Comparison of ENCODE assay signal across 11 mouse cellular contexts in genomic region chrX:72275372-72275663, GRCm38 (mm10). TPM values are rescaled to one million over a fixed set of nuclear protein-coding genes. Genes with fewer than 3 reads are reported as not detected.
DNase-seq lines count a peak whose midpoint lies in the region; ATAC-seq and TF ChIP-seq lines count a peak whose summit lies in the region.
"Had no signal": no experiment of that assay in that cellular context is flagged by ENCODE, and none has a peak within 500 bp of the region (broad histone marks: within the 10 kb centered on the region; RNA-seq: fewer than 3 reads in every experiment).

No protein-coding gene starts in this region.

- peak overlapping the region; percentile 75; the same call in 1 of the 2 replicates for H3K4me2 ChIP-seq in lung, embryonic 15.5 days
- H3K4me2 ChIP-seq in forebrain, embryonic 14.5 days (ENCODE audit: low read length): peak overlapping the region; percentile 58; the same call in 1 of the 2 replicates
- peak overlapping the region; percentile 57; the same call in 1 of the 2 replicates for H3K4me2 ChIP-seq in limb, embryonic 11.5 days (ENCODE audit: low read depth, severe bottlenecking)
- H3K4me2 ChIP-seq in stomach, embryonic 14.5 days (replicated peaks; ENCODE audit: low read depth, low read length): peak overlapping the region; percentile 53

- DNase-seq in lung, adult 2 months: no peak
- peak; percentile 0 for DNase-seq in forebrain, embryonic 14.5 days (ENCODE audit: low spot score)
- DNase-seq in limb, embryonic 11.5 days (ENCODE audit: low spot score): no peak
- no peak for DNase-seq in T-cell, adult 2 months (ENCODE audit: low spot score)

- H3K9me3 ChIP-seq in lung, embryonic 15.5 days: no peaks in the 10 kb centered on the region
- no peaks in the 10 kb centered on the region for H3K9me3 ChIP-seq in forebrain, embryonic 14.5 days (replicated peaks; ENCODE audit: control insufficient read depth, low read length)
- no peaks in the 10 kb centered on the region for H3K9me3 ChIP-seq in limb, embryonic 11.5 days (ENCODE audit: control insufficient read depth, low read length)
- no peaks in the 10 kb centered on the region for H3K9me3 ChIP-seq in stomach, embryonic 14.5 days (ENCODE audit: control insufficient read depth, low read depth, low read length)

- no peak for ATAC-seq in lung, embryonic 15.5 days (ENCODE audit: borderline replicate concordance, extremely low read depth, low FRiP score, low TSS enrichment)
- ATAC-seq in forebrain, embryonic 14.5 days: 0 out of 2 replicates have a peak, but pooled peaks have one; percentile 5
- ATAC-seq in limb, embryonic 11.5 days (ENCODE audit: insufficient number of reproducible peaks, low FRiP score, low TSS enrichment, low read depth): no peak
- no peak for ATAC-seq in stomach, embryonic 14.5 days (ENCODE audit: insufficient number of reproducible peaks, insufficient read depth, low FRiP score, low read depth)
- no peak for ATAC-seq in erythroid progenitor cell, adult 5-6 weeks (replicated peaks; ENCODE audit: low FRiP score, poor library complexity, severe bottlenecking)
- no peak for ATAC-seq in frontal cortex, adult (ENCODE audit: low TSS enrichment)
- ATAC-seq: inflammation-experienced regulatory T-cells, adult 6 months had no signal

- no peak for TF ChIP-seq POLR2A in lung, adult 2 months (IDR thresholded peaks at IDR 0.05; ENCODE audit: borderline replicate concordance, extremely low read depth, low read depth, low read length)

- no peaks in the 10 kb centered on the region for H3K27me3 ChIP-seq in lung, embryonic 15.5 days
- no peaks in the 10 kb centered on the region for H3K27me3 ChIP-seq in forebrain, embryonic 14.5 days (replicated peaks; ENCODE audit: control insufficient read depth, insufficient read depth, low read length)
- H3K27me3 ChIP-seq in limb, embryonic 11.5 days (ENCODE audit: control insufficient read depth, insufficient read depth, low read length): no peaks in the 10 kb centered on the region
- no peaks in the 10 kb centered on the region for H3K27me3 ChIP-seq in stomach, embryonic 14.5 days (ENCODE audit: control insufficient read depth, insufficient read depth, low read length)

- no peak overlapping the region for H3K9ac ChIP-seq in lung, embryonic 15.5 days
- no peak overlapping the region for H3K9ac ChIP-seq in forebrain, embryonic 14.5 days (ENCODE audit: low read length)
- no peak overlapping the region for H3K9ac ChIP-seq in limb, embryonic 11.5 days (ENCODE audit: low read length)
- H3K9ac ChIP-seq in stomach, embryonic 14.5 days (replicated peaks; ENCODE audit: low read depth, low read length): no peak overlapping the region
- H3K9ac ChIP-seq: liver, embryonic 14.5 days had no signal

- H3K4me3 ChIP-seq in lung, embryonic 15.5 days: peak overlapping the region; percentile 45; the same call in 1 of the 2 replicates
- H3K4me3 ChIP-seq in lung, adult 2 months (replicated peaks; ENCODE audit: extremely low read depth, low read depth, low read length): no peak overlapping the region
- no peak overlapping the region for H3K4me3 ChIP-seq in forebrain, embryonic 14.5 days (ENCODE audit: low read depth, low read length)
- no peak overlapping the region for H3K4me3 ChIP-seq in limb, embryonic 11.5 days (ENCODE audit: low read depth, low read length)
- peak overlapping the region; percentile 36 for H3K4me3 ChIP-seq in stomach, embryonic 14.5 days (ENCODE audit: low read depth, low read length)

- no peak for TF ChIP-seq CTCF in lung, adult 2 months (IDR thresholded peaks at IDR 0.05; ENCODE audit: insufficient read depth, low read length)

- H3K27ac ChIP-seq in lung, embryonic 15.5 days: no peak overlapping the region
- H3K27ac ChIP-seq in forebrain, embryonic 14.5 days (ENCODE audit: low read depth, low read length): no peak overlapping the region
- no peak overlapping the region for H3K27ac ChIP-seq in limb, embryonic 11.5 days (replicated peaks; ENCODE audit: low read depth, low read length)
- H3K27ac ChIP-seq in stomach, embryonic 14.5 days (ENCODE audit: low read length): no peak overlapping the region
- H3K27ac ChIP-seq: liver, embryonic 14.5 days had no signal

- no peaks in the 10 kb centered on the region for H3K36me3 ChIP-seq in lung, embryonic 15.5 days
- no peaks in the 10 kb centered on the region for H3K36me3 ChIP-seq in forebrain, embryonic 14.5 days (ENCODE audit: control insufficient read depth, insufficient read depth, low read length)
- no peaks in the 10 kb centered on the region for H3K36me3 ChIP-seq in limb, embryonic 11.5 days (ENCODE audit: control insufficient read depth, insufficient read depth, low read length)
- no peaks in the 10 kb centered on the region for H3K36me3 ChIP-seq in stomach, embryonic 14.5 days (ENCODE audit: control insufficient read depth, insufficient read depth, low read length)

- H3K4me1 ChIP-seq in lung, embryonic 15.5 days: no peaks in the 10 kb centered on the region
- H3K4me1 ChIP-seq in lung, adult 2 months (ENCODE audit: control insufficient read depth, insufficient read depth, low read length): no peaks in the 10 kb centered on the region
- no peaks in the 10 kb centered on the region for H3K4me1 ChIP-seq in forebrain, embryonic 14.5 days (ENCODE audit: control insufficient read depth, insufficient read depth, low read length)
- no peaks in the 10 kb centered on the region for H3K4me1 ChIP-seq in limb, embryonic 11.5 days (ENCODE audit: control insufficient read depth, insufficient read depth, low read length)
- H3K4me1 ChIP-seq in stomach, embryonic 14.5 days (ENCODE audit: control insufficient read depth, insufficient read depth, low read length): no peaks in the 10 kb centered on the region

- 71% methylated on average over 1 of the region's 1 CpGs for WGBS in lung, embryonic 15.5 days
- WGBS in lung, adult 2 months: 67% methylated on average over 1 of the region's 1 CpGs
- WGBS in forebrain, embryonic 14.5 days: 77% methylated on average over 1 of the region's 1 CpGs
- 88% methylated on average over 1 of the region's 1 CpGs for WGBS in limb, embryonic 11.5 days
- 85% methylated on average over 1 of the region's 1 CpGs for WGBS in stomach, embryonic 14.5 days

RNA-seq across cellular contexts. Expression of gene Gabre, which starts 0.7 kb away (rescaled TPM):
- 3.2 and 3.6 TPM in 2 replicates for polyA plus RNA-seq in lung, embryonic 15.5 days (2015; fragmentation: Nextera tagmentation; extraction: Ambion mirVana)
- polyA plus RNA-seq in lung, adult 2 months (2012; rRNA removed): 4.3 and 4.6 TPM in 2 replicates
- polyA plus RNA-seq in forebrain, embryonic 14.5 days (2014; fragmentation: Nextera tagmentation; extraction: Ambion mirVana): 0.22 and 0.30 TPM in 2 replicates
- 2.1 and 2.3 TPM in 2 replicates for polyA plus RNA-seq in limb, embryonic 11.5 days (2014; fragmentation: Nextera tagmentation; extraction: Ambion mirVana)
- 3.4 and 3.5 TPM in 2 replicates for polyA plus RNA-seq in stomach, embryonic 14.5 days (2014; fragmentation: Nextera tagmentation; extraction: Ambion mirVana)
- total RNA-seq in erythroid progenitor cell, adult 5-6 weeks (2015; ENCODE audit: low replicate concordance): not detected in 2 replicates
- total RNA-seq in erythroid progenitor cell, adult 5-6 weeks (2017; ENCODE audit: low replicate concordance): not detected in 2 replicates
- total RNA-seq: MEL had no signal

RNA-seq across cellular contexts. Expression of gene Magea4, which starts 53.5 kb away (rescaled TPM):
- not detected in 2 replicates for polyA plus RNA-seq in lung, embryonic 15.5 days (2015; fragmentation: Nextera tagmentation; extraction: Ambion mirVana)
- not detected in 2 replicates for polyA plus RNA-seq in lung, adult 2 months (2012; rRNA removed)
- polyA plus RNA-seq in forebrain, embryonic 14.5 days (2014; fragmentation: Nextera tagmentation; extraction: Ambion mirVana): not detected in 2 replicates
- not detected in 2 replicates for polyA plus RNA-seq in limb, embryonic 11.5 days (2014; fragmentation: Nextera tagmentation; extraction: Ambion mirVana)
- not detected in 2 replicates for polyA plus RNA-seq in stomach, embryonic 14.5 days (2014; fragmentation: Nextera tagmentation; extraction: Ambion mirVana)
- total RNA-seq in erythroid progenitor cell, adult 5-6 weeks (2015; ENCODE audit: low replicate concordance): not detected in 2 replicates
- not detected in 2 replicates for total RNA-seq in erythroid progenitor cell, adult 5-6 weeks (2017; ENCODE audit: low replicate concordance)
- total RNA-seq: MEL had no signal
- polyA plus RNA-seq: inflammation-experienced regulatory T-cells, adult 6 months; liver, embryonic 14.5 days had no signal

Comparison
In these comparisons a context has a peak if more than half of its experiments do, and no peak if none do; other contexts are left out.
1. H3K4me3 ChIP-seq: peak in lung, embryonic 15.5 days (single experiment) and stomach, embryonic 14.5 days (single experiment); none in lung, adult 2 months (single experiment), forebrain, embryonic 14.5 days (single experiment) and limb, embryonic 11.5 days (single experiment).
2. Peak in every context shown above with its lines, with median percentiles within 50 percentile points of each other: H3K4me2 ChIP-seq.